Mouse (Mus musculus) liver, embryonic 16.5 days (tissue): Measurements from ENCODE around the gene Srsf4. TPM values are rescaled to one million over a fixed set of nuclear protein-coding genes. Genes with fewer than 3 reads are reported as not detected.
A peak's percentile ranks its signal among the peaks of the same experiment; 100 is the strongest.

Experiments used
- ATAC-seq: fragments of 200-750 bp; cut with Nextera tagmentation; 2 replicates; pipeline ENCODE4 v1.8.0; 2017; ENCODE audit warnings: low read depth, mild to moderate bottlenecking, moderate number of reproducible peaks, moderate library complexity
- H3K27ac ChIP-seq: fragments of 300-500 bp; sonication (generic); 2 replicates; pipeline ENCODE4 v1.5.1; 2014; ENCODE audit warnings: mild to moderate bottlenecking, low read length
- H3K27me3 ChIP-seq: fragments of 300-500 bp; sonication (generic); 2 replicates; pipeline ENCODE4 v1.6.1; 2014; ENCODE audit warnings: low read depth, low read length, mixed read lengths; ENCODE audit not compliant: control insufficient read depth, insufficient read depth
- H3K36me3 ChIP-seq: fragments of 300-500 bp; sonication (generic); 2 replicates; pipeline ENCODE4 v1.6.1; 2014; ENCODE audit warnings: mild to moderate bottlenecking; ENCODE audit not compliant: control insufficient read depth, insufficient read depth
- H3K4me1 ChIP-seq: fragments of 300-500 bp; sonication (generic); 2 replicates; pipeline ENCODE4 v1.6.1; 2014; ENCODE audit warnings: low read depth, low read length, mixed read lengths; ENCODE audit not compliant: control insufficient read depth
- H3K4me2 ChIP-seq: fragments of 300-500 bp; sonication (generic); 2 replicates; pipeline ENCODE4 v1.6.1; 2014; ENCODE audit warnings: low read depth, low read length, mixed read lengths
- H3K4me3 ChIP-seq: fragments of 300-500 bp; sonication (generic); 2 replicates; pipeline ENCODE4 v1.5.1; 2014; ENCODE audit warnings: low read depth, mild to moderate bottlenecking, low read length
- H3K9ac ChIP-seq: fragments of 300-500 bp; sonication (generic); 2 replicates; pipeline ENCODE4 v1.6.1; 2014; ENCODE audit warnings: low read depth, low read length
- H3K9me3 ChIP-seq: fragments of 300-500 bp; sonication (generic); replicated peaks from 2 replicates; pipeline ENCODE4 v1.6.1; 2016; ENCODE audit warnings: low read length; ENCODE audit not compliant: control insufficient read depth
- WGBS: fragments of 180-500 bp; shearing (Covaris S2); extraction: QIAGEN DNeasy Blood & Tissue Kit; methylation state at CpG from one replicate; pipeline ENCODE4 v1.1.7; 2014; ENCODE audit not compliant: insufficient replicate concordance; 5-methylcytosine and 5-hydroxymethylcytosine counted together
- polyA plus RNA-seq: library from polyadenylated mRNA; unstranded; fragments of >200 nt; fragmentation: Nextera tagmentation; extraction: Ambion mirVana; gene quantifications from 2 replicates; pipeline ENCODE4 v1.2.1, GENCODE M21; 2015

The Srsf4 gene
- polyA plus RNA-seq, 1 experiment from 2014 or later: 51.2 TPM

GRCm38 (mm10) chr4:131883571-131883970 lies 10.2 kb downstream of the Srsf4 start:
- Histone ChIP-seq H3K4me1 (peaks cover 19% of the 10 kb centered on the region), H3K27ac (no peak overlapping the region)
- 71% methylated on average over 6 of the region's 6 CpGs for WGBS

GRCm38 (mm10) chr4:131885376-131885775 lies 12.0 kb downstream of the Srsf4 start:
- H3K4me3 ChIP-seq: no peak overlapping the region
- H3K4me1 ChIP-seq: peaks cover 19% of the 10 kb centered on the region
- H3K27ac ChIP-seq: no peak overlapping the region
- no peak overlapping the region for H3K9ac ChIP-seq
- 82% methylated on average over 6 of the region's 6 CpGs for WGBS
- no peak overlapping the region for H3K4me2 ChIP-seq
- H3K9me3 ChIP-seq: no peaks in the 10 kb centered on the region
- no peak for ATAC-seq
- H3K36me3 ChIP-seq: peaks cover 34% of the 10 kb centered on the region
- H3K27me3 ChIP-seq: no peaks in the 10 kb centered on the region

More at GRCm38 (mm10) chr4:131883571-131883970, 10.2 kb downstream of the Srsf4 start:
- H3K4me3 ChIP-seq: no peak overlapping the region
- no peak overlapping the region for H3K9ac ChIP-seq
- H3K36me3 ChIP-seq: peaks cover 31% of the 10 kb centered on the region
- no peak overlapping the region for H3K4me2 ChIP-seq
- ATAC-seq: no peak
- no peaks in the 10 kb centered on the region for H3K9me3 ChIP-seq
- H3K27me3 ChIP-seq: no peaks in the 10 kb centered on the region

GRCm38 (mm10) chr4:131888564-131888963 lies 15.1 kb downstream of the Srsf4 start:
- no peak overlapping the region for H3K4me3 ChIP-seq
- H3K4me1 ChIP-seq: peaks cover 17% of the 10 kb centered on the region
- H3K27ac ChIP-seq: no peak overlapping the region
- peaks cover 54% of the 10 kb centered on the region for H3K36me3 ChIP-seq
- no peak overlapping the region for H3K4me2 ChIP-seq
- H3K9ac ChIP-seq: no peak overlapping the region
- 26% methylated on average over 1 of the region's 1 CpGs for WGBS
- peak; percentile 67 for ATAC-seq
- no peaks in the 10 kb centered on the region for H3K27me3 ChIP-seq
- H3K9me3 ChIP-seq: no peaks in the 10 kb centered on the region

GRCm38 (mm10) chr4:131890692-131891091 lies 17.3 kb downstream of the Srsf4 start:
- peaks cover 53% of the 10 kb centered on the region for H3K36me3 ChIP-seq
- peaks cover 17% of the 10 kb centered on the region for H3K4me1 ChIP-seq
- WGBS: 60% methylated on average over 3 of the region's 3 CpGs
- H3K9me3 ChIP-seq: no peaks in the 10 kb centered on the region
- H3K9ac ChIP-seq: no peak overlapping the region
- no peak overlapping the region for H3K27ac ChIP-seq
- no peak overlapping the region for H3K4me3 ChIP-seq
- no peak for ATAC-seq
- no peaks in the 10 kb centered on the region for H3K27me3 ChIP-seq
- H3K4me2 ChIP-seq: no peak overlapping the region

- H3K9ac ChIP-seq: no peak overlapping the region
Measured at GRCm38 (mm10) chr4:131897109-131897508, 23.7 kb downstream of the Srsf4 start.

GRCm38 (mm10) chr4:131897787-131898186 lies 24.4 kb downstream of the Srsf4 start:
- peak overlapping the region; percentile 37 for H3K27ac ChIP-seq
- no peak overlapping the region for H3K9ac ChIP-seq
- no peak overlapping the region for H3K4me3 ChIP-seq
- no peak overlapping the region for H3K4me2 ChIP-seq
- peaks cover 77% of the 10 kb centered on the region for H3K36me3 ChIP-seq
- 83% methylated on average over 8 of the region's 8 CpGs for WGBS
- H3K9me3 ChIP-seq: no peaks in the 10 kb centered on the region
- ATAC-seq: peak; percentile 85
- no peaks in the 10 kb centered on the region for H3K27me3 ChIP-seq
- peaks cover 6% of the 10 kb centered on the region; the same call in 1 of the 2 replicates for H3K4me1 ChIP-seq

More at GRCm38 (mm10) chr4:131897109-131897508, 23.7 kb downstream of the Srsf4 start:
- Histone ChIP-seq H3K9me3 (no peaks in the 10 kb centered on the region), H3K4me1 (peaks cover 6% of the 10 kb centered on the region; the same call in 1 of the 2 replicates), H3K4me3 (no peak overlapping the region), H3K27ac (peak overlapping the region; percentile 37), H3K36me3 (peaks cover 81% of the 10 kb centered on the region), H3K4me2 (no peak overlapping the region), H3K27me3 (no peaks in the 10 kb centered on the region)
- 93% methylated on average over 5 of the region's 5 CpGs for whole genome bisulfite sequencing
- ATAC-seq: no peak

- no peak for ATAC-seq
- H3K4me2 ChIP-seq: no peak overlapping the region
- no peak overlapping the region for H3K4me3 ChIP-seq
- no peaks in the 10 kb centered on the region for H3K9me3 ChIP-seq
- H3K9ac ChIP-seq: no peak overlapping the region
- peaks cover 69% of the 10 kb centered on the region for H3K36me3 ChIP-seq
- WGBS: 84% methylated on average over 12 of the region's 12 CpGs
- H3K27ac ChIP-seq: peak overlapping the region; percentile 34; the same call in 1 of the 2 replicates
- peaks cover 6% of the 10 kb centered on the region; the same call in 1 of the 2 replicates for H3K4me1 ChIP-seq
- H3K27me3 ChIP-seq: no peaks in the 10 kb centered on the region
Measured at GRCm38 (mm10) chr4:131898503-131899179, 25.2 kb downstream of the Srsf4 start.

GRCm38 (mm10) chr4:131899180-131899554 lies 25.8 kb downstream of the Srsf4 start:
- H3K27me3 ChIP-seq: no peaks in the 10 kb centered on the region
- no peak overlapping the region for H3K27ac ChIP-seq
- peaks cover 6% of the 10 kb centered on the region; the same call in 1 of the 2 replicates for H3K4me1 ChIP-seq
- WGBS: 87% methylated on average over 6 of the region's 6 CpGs
- ATAC-seq: no peak
- no peak overlapping the region for H3K9ac ChIP-seq
- peaks cover 67% of the 10 kb centered on the region for H3K36me3 ChIP-seq
- no peak overlapping the region for H3K4me3 ChIP-seq
- no peaks in the 10 kb centered on the region for H3K9me3 ChIP-seq
- H3K4me2 ChIP-seq: no peak overlapping the region

GRCm38 (mm10) chr4:131901090-131901489 lies 27.7 kb downstream of the Srsf4 start:
- H3K9ac ChIP-seq: no peak overlapping the region
- H3K27ac ChIP-seq: no peak overlapping the region
- H3K36me3 ChIP-seq: peaks cover 60% of the 10 kb centered on the region
- no peak overlapping the region for H3K4me3 ChIP-seq
- no peaks in the 10 kb centered on the region for H3K27me3 ChIP-seq
- 92% methylated on average over 15 of the region's 15 CpGs for WGBS
- no peak for ATAC-seq
- no peak overlapping the region for H3K4me2 ChIP-seq
- no peaks in the 10 kb centered on the region for H3K9me3 ChIP-seq
- H3K4me1 ChIP-seq: peaks cover 6% of the 10 kb centered on the region; the same call in 1 of the 2 replicates
